Mouse (Mus musculus): ENCODE data around the gene Cabp4. TPM values are rescaled to one million over a fixed set of nuclear protein-coding genes. Genes with fewer than 3 reads are reported as not detected.

Cabp4 gene
- total and polyA plus RNA-seq, 3 experiments = 2.8 to 11.8 (median 6.4) TPM

GRCm38 (mm10) chr19:4095802-4096201, 48.0 kb downstream of the Cabp4 start:
- H3K79me2 ChIP-seq (replicated peaks; ENCODE audit: control insufficient read depth, extremely low read depth, insufficient read depth, poor library complexity, severe bottlenecking) = peaks cover 9% of the 10 kb centered on the region
- dilution Hi-C loops (cut with MboI; ENCODE audit: extremely low pct_ligation_motif_present, extremely low pct_unique_long_range_greater_than_20kb, low sequenced_read_pairs) = no loop called here
- DNase-seq (ENCODE audit: extremely low read depth) = no peak
- H3K9me3 ChIP-seq (replicated peaks; ENCODE audit: low read length) = no peaks in the 10 kb centered on the region
- TF ChIP-seq MXI1 (IDR thresholded peaks at IDR 0.05; ENCODE audit: low read depth, low read length) = no peak
- peak; percentile 65 for TF ChIP-seq ZNF384 (IDR thresholded peaks at IDR 0.05; ENCODE audit: low read depth, low read length)
- no peak overlapping the region for H3K4me2 ChIP-seq (ENCODE audit: insufficient read depth, low read depth, poor library complexity, severe bottlenecking)
- H3K36me3 ChIP-seq (replicated peaks in 1 of 2; ENCODE audit: control insufficient read depth in 1 of 2, insufficient read depth in 1 of 2, low read length in 1 of 2) = peaks cover 4 to 8% of the 10 kb centered on the region in 2 experiments
- in situ Hi-C loops (cut with MboI; ENCODE audit: low pct_ligation_motif_present, low pct_unique_long_range_greater_than_20kb, low sequenced_read_pairs) = no loop called here
- no peak overlapping the region for H3K27ac ChIP-seq (ENCODE audit: insufficient read depth, low read depth)
- H3K4me3 ChIP-seq (replicated peaks in 1 of 3; ENCODE audit: low read depth in 2 of 3, low read length in 2 of 3, poor library complexity in 1 of 3) = no peak overlapping the region
- no peaks in the 10 kb centered on the region for H3K27me3 ChIP-seq (replicated peaks)
- H3K9ac ChIP-seq (ENCODE audit: insufficient read depth, low read depth) = no peak overlapping the region
- peaks cover 12 to 34% of the 10 kb centered on the region in 2 experiments for H3K4me1 ChIP-seq (ENCODE audit: control insufficient read depth in 1 of 2, insufficient read depth in 2 of 2)

- no peak overlapping the region for H3K9ac ChIP-seq (ENCODE audit: insufficient read depth, low read depth)
- H3K4me3 ChIP-seq (replicated peaks in 1 of 3; ENCODE audit: low read depth in 2 of 3, low read length in 2 of 3, poor library complexity in 1 of 3) = no peak overlapping the region
- H3K27me3 ChIP-seq (replicated peaks) = no peaks in the 10 kb centered on the region
- DNase-seq (ENCODE audit: extremely low read depth) = no peak
- H3K27ac ChIP-seq (ENCODE audit: insufficient read depth, low read depth) = no peak overlapping the region
- peaks cover 4 to 8% of the 10 kb centered on the region in 2 experiments for H3K36me3 ChIP-seq (replicated peaks in 1 of 2; ENCODE audit: control insufficient read depth in 1 of 2, insufficient read depth in 1 of 2, low read length in 1 of 2)
- H3K9me3 ChIP-seq (replicated peaks; ENCODE audit: low read length) = no peaks in the 10 kb centered on the region
- peaks cover 9% of the 10 kb centered on the region for H3K79me2 ChIP-seq (replicated peaks; ENCODE audit: control insufficient read depth, extremely low read depth, insufficient read depth, poor library complexity, severe bottlenecking)
- no peak overlapping the region for H3K4me2 ChIP-seq (ENCODE audit: insufficient read depth, low read depth, poor library complexity, severe bottlenecking)
- peaks cover 12 to 28% of the 10 kb centered on the region in 2 experiments for H3K4me1 ChIP-seq (ENCODE audit: control insufficient read depth in 1 of 2, insufficient read depth in 2 of 2)
- TF ChIP-seq BHLHE40 (IDR thresholded peaks at IDR 0.05; ENCODE audit: low read depth, low read length) (no peak), SIN3A (IDR thresholded peaks at IDR 0.05; ENCODE audit: low read length) (no peak), JUND (conservative IDR thresholded peaks at IDR 0.05; ENCODE audit: low read depth, low read length) (no peak), TBP (conservative IDR thresholded peaks at IDR 0.05; ENCODE audit: low read depth, low read length) (no peak), CHD2 (IDR thresholded peaks at IDR 0.05; ENCODE audit: low read length) (no peak), USF1 (IDR thresholded peaks at IDR 0.05; ENCODE audit: low read depth, low read length) (no peak), JUN (IDR thresholded peaks at IDR 0.05; ENCODE audit: insufficient read depth, low read depth, low read length) (no peak), ELF1 (IDR thresholded peaks at IDR 0.05; ENCODE audit: low read depth, low read length) (no peak), UBTF (IDR thresholded peaks at IDR 0.05; ENCODE audit: low read depth, low read length) (no peak), IRF4 (IDR thresholded peaks at IDR 0.05; ENCODE audit: low read depth, low read length) (no peak), MAZ (IDR thresholded peaks at IDR 0.05; ENCODE audit: low read depth, low read length) (no peak), ZC3H11A (IDR thresholded peaks at IDR 0.05; ENCODE audit: low read depth, low read length) (no peak)
- in situ Hi-C loops (cut with MboI; ENCODE audit: low pct_ligation_motif_present, low pct_unique_long_range_greater_than_20kb, low sequenced_read_pairs) = no loop called here
- dilution Hi-C loops (cut with MboI; ENCODE audit: extremely low pct_ligation_motif_present, extremely low pct_unique_long_range_greater_than_20kb, low sequenced_read_pairs) = no loop called here
These were observed 49.0 kb downstream of the Cabp4 start for GRCm38 (mm10) chr19:4094774-4095303.

Measured in CH12.LX (cell line).